Mouse (Mus musculus): ENCODE data around the gene Dap.

Gene Dap

GRCm38 (mm10) chr15:31264827-31265226 is 40.7 kb downstream of the Dap start:
- peak; percentile 98 for ATAC-seq (ENCODE audit: low TSS enrichment)

GRCm38 (mm10) chr15:31265404-31265803 is 41.3 kb downstream of the Dap start:
- ATAC-seq (ENCODE audit: low TSS enrichment): no peak

GRCm38 (mm10) chr15:31265845-31266244 is 41.7 kb downstream of the Dap start:
- no peak for ATAC-seq (ENCODE audit: low TSS enrichment)

- ATAC-seq (ENCODE audit: low TSS enrichment): no peak
Observed at GRCm38 (mm10) chr15:31268148-31268547, 44.0 kb downstream of the Dap start.

GRCm38 (mm10) chr15:31269558-31269957 is 45.4 kb downstream of the Dap start:
- no peak for ATAC-seq (ENCODE audit: low TSS enrichment)

GRCm38 (mm10) chr15:31272695-31273094 is 48.6 kb downstream of the Dap start:
- no peak for ATAC-seq (ENCODE audit: low TSS enrichment)

GRCm38 (mm10) chr15:31273509-31273908 is 49.4 kb downstream of the Dap start:
- ATAC-seq (ENCODE audit: low TSS enrichment): no peak

GRCm38 (mm10) chr15:31278090-31278489 is 54.0 kb downstream of the Dap start:
- ATAC-seq (ENCODE audit: low TSS enrichment): no peak

- no peak for ATAC-seq (ENCODE audit: low TSS enrichment)
Observed at GRCm38 (mm10) chr15:31279120-31279519, 55.0 kb downstream of the Dap start.

- no peak for ATAC-seq (ENCODE audit: low TSS enrichment)
Observed at GRCm38 (mm10) chr15:31279577-31280004, 55.5 kb downstream of the Dap start.

GRCm38 (mm10) chr15:31280059-31280458 is 55.9 kb downstream of the Dap start:
- no peak for ATAC-seq (ENCODE audit: low TSS enrichment)

- ATAC-seq (ENCODE audit: low TSS enrichment): no peak
Observed at GRCm38 (mm10) chr15:31280683-31281082, 56.6 kb downstream of the Dap start.

- no peak for ATAC-seq (ENCODE audit: low TSS enrichment)
Observed at GRCm38 (mm10) chr15:31281830-31282229, 57.7 kb downstream of the Dap start.

GRCm38 (mm10) chr15:31282353-31282752 is 58.2 kb downstream of the Dap start:
- no peak for ATAC-seq (ENCODE audit: low TSS enrichment)

- ATAC-seq (ENCODE audit: low TSS enrichment): no peak
Observed at GRCm38 (mm10) chr15:31284142-31284541, 60.0 kb downstream of the Dap start.

- ATAC-seq (ENCODE audit: low TSS enrichment): peak; percentile 67
Observed at GRCm38 (mm10) chr15:31284922-31285631, 61.0 kb downstream of the Dap start.

- ATAC-seq (ENCODE audit: low TSS enrichment): peak; percentile 7; the same call in 1 of the 2 replicates
Observed at GRCm38 (mm10) chr15:31285695-31286094, 61.6 kb downstream of the Dap start.

- no peak for ATAC-seq (ENCODE audit: low TSS enrichment)
Observed at GRCm38 (mm10) chr15:31292627-31293026, 68.5 kb downstream of the Dap start.

GRCm38 (mm10) chr15:31294311-31294710 is 70.2 kb downstream of the Dap start:
- ATAC-seq (ENCODE audit: low TSS enrichment): no peak

GRCm38 (mm10) chr15:31296882-31297776 is 73.0 kb downstream of the Dap start:
- ATAC-seq (ENCODE audit: low TSS enrichment): no peak

- ATAC-seq (ENCODE audit: low TSS enrichment): peak; percentile 15; the same call in 1 of the 2 replicates
Observed at GRCm38 (mm10) chr15:31297777-31298137, 73.6 kb downstream of the Dap start.

- ATAC-seq (ENCODE audit: low TSS enrichment): no peak
Observed at GRCm38 (mm10) chr15:31299258-31299917, 75.3 kb downstream of the Dap start.

All from frontal cortex, adult (tissue).